Mouse (Mus musculus) liver, adult 2 months (tissue): ENCODE measurements around the gene Gm21188. TPM values are rescaled to one million over a fixed set of nuclear protein-coding genes. Genes with fewer than 3 reads are reported as not detected.
"Not testable (repeated sequence)": the region's sequence is repeated elsewhere in the genome, so short reads cannot be mapped to it uniquely, and the experiment has no call there.

Experiments used
- DNase-seq: peaks from one replicate; pipeline ENCODE4 v3.0.0-alpha.2; 2011; ENCODE audit warnings: low read depth, low spot score; ENCODE audit errors: extremely low read depth
- H3K27ac ChIP-seq: fragments of 200-500 bp; replicated peaks from 2 replicates; pipeline ENCODE4 v1.5.1; 2012; ENCODE audit warnings: low read depth, mild to moderate bottlenecking, control low read depth, inconsistent platforms, low read length; ENCODE audit not compliant: insufficient read depth
- H3K27me3 ChIP-seq: fragments of 200-500 bp; 2 replicates; pipeline ENCODE4 v1.6.1; 2012; ENCODE audit warnings: mild to moderate bottlenecking, moderate library complexity, low read length, inconsistent platforms; ENCODE audit not compliant: control insufficient read depth, insufficient read depth
- H3K36me3 ChIP-seq: fragments of 200-500 bp; 2 replicates; pipeline ENCODE4 v1.6.1; 2012; ENCODE audit warnings: low read length, inconsistent platforms; ENCODE audit not compliant: control insufficient read depth, insufficient read depth
- H3K4me1 ChIP-seq: fragments of 200-500 bp; 2 replicates; pipeline ENCODE4 v1.6.1; 2011; ENCODE audit warnings: low read length; ENCODE audit not compliant: control insufficient read depth, insufficient read depth
- H3K4me3 ChIP-seq: fragments of 200-500 bp; 2 replicates; pipeline ENCODE4 v1.5.1; 2011; ENCODE audit warnings: low read depth, mild to moderate bottlenecking, control low read depth, low read length, moderate library complexity; ENCODE audit not compliant: insufficient read depth
- H3K79me2 ChIP-seq: fragments of 200-500 bp; 2 replicates; pipeline ENCODE4 v1.6.1; 2012; ENCODE audit warnings: inconsistent platforms, mild to moderate bottlenecking, low read length, moderate library complexity; ENCODE audit not compliant: control insufficient read depth, insufficient read depth
- H3K9ac ChIP-seq: fragments of 200-500 bp; 2 replicates; pipeline ENCODE4 v1.6.1; 2012; ENCODE audit warnings: low read depth, mild to moderate bottlenecking, control low read depth, inconsistent platforms, low read length
- CTCF ChIP-seq: fragments of 200-500 bp; IDR thresholded peaks from 2 replicates; pipeline ENCODE4 v1.5.1; 2011; ENCODE audit warnings: low read depth, low read length, control low read depth
- WGBS: fragments of 180-500 bp; shearing (Covaris S2); methylation state at CpG from one replicate; pipeline ENCODE4 v1.1.7; 2018; 5-methylcytosine and 5-hydroxymethylcytosine counted together
- polyA plus RNA-seq: library from polyadenylated mRNA; depleted of rRNA; stranded (reverse); fragments of >200 nt; gene quantifications from 2 replicates; pipeline ENCODE4 v1.2.3, GENCODE M21; 2012
- total RNA-seq: library from RNA; depleted of rRNA; stranded (reverse); fragments of >200 nt; gene quantifications from 2 replicates; pipeline ENCODE4 v1.2.3, GENCODE M21; 2014

Gene Gm21188
- total and polyA plus RNA-seq, 2 experiments = 0.09 TPM; not detected in 1

GRCm38 (mm10) chr13:120021477-120021876 is 30.5 kb downstream of the Gm21188 start:
- H3K36me3 ChIP-seq, H3K9ac ChIP-seq, DNase-seq, H3K27me3 ChIP-seq, H3K27ac ChIP-seq, H3K4me3 ChIP-seq, H3K79me2 ChIP-seq, H3K4me1 ChIP-seq: not testable (repeated sequence)
- 0 out of 2 replicates have a peak, but pooled peaks have one; percentile 7 for TF ChIP-seq CTCF
- no CpG with 5 or more reads among the region's 1 CpGs for WGBS

GRCm38 (mm10) chr13:120015348-120016007 is 36.5 kb downstream of the Gm21188 start:
- not testable (repeated sequence) for H3K27ac ChIP-seq, H3K4me1 ChIP-seq, DNase-seq, H3K27me3 ChIP-seq, H3K4me3 ChIP-seq, H3K36me3 ChIP-seq, H3K79me2 ChIP-seq, H3K9ac ChIP-seq
- 4% methylated on average over 8 of the region's 32 CpGs for WGBS

- not testable (repeated sequence) for H3K27ac ChIP-seq, DNase-seq, H3K79me2 ChIP-seq, H3K4me3 ChIP-seq, H3K4me1 ChIP-seq, H3K36me3 ChIP-seq, H3K27me3 ChIP-seq, H3K9ac ChIP-seq
- WGBS = no CpG with 5 or more reads among the region's 2 CpGs
Observed at GRCm38 (mm10) chr13:120013962-120014361, 38.0 kb downstream of the Gm21188 start.

- not testable (repeated sequence) for H3K27me3 ChIP-seq, H3K79me2 ChIP-seq, DNase-seq, H3K27ac ChIP-seq, H3K4me3 ChIP-seq, H3K36me3 ChIP-seq, H3K9ac ChIP-seq, H3K4me1 ChIP-seq
- WGBS = no CpG with 5 or more reads among the region's 5 CpGs
Observed at GRCm38 (mm10) chr13:120013544-120013943, 38.5 kb downstream of the Gm21188 start.

GRCm38 (mm10) chr13:120010068-120010467 is 41.9 kb downstream of the Gm21188 start:
- H3K9ac ChIP-seq, DNase-seq, H3K4me1 ChIP-seq, H3K4me3 ChIP-seq, H3K79me2 ChIP-seq, H3K27me3 ChIP-seq, H3K36me3 ChIP-seq, H3K27ac ChIP-seq: not testable (repeated sequence)

GRCm38 (mm10) chr13:119999215-119999614 is 52.8 kb downstream of the Gm21188 start:
- not testable (repeated sequence) for DNase-seq, H3K36me3 ChIP-seq, H3K4me3 ChIP-seq, H3K27ac ChIP-seq, H3K4me1 ChIP-seq, H3K27me3 ChIP-seq, H3K79me2 ChIP-seq, H3K9ac ChIP-seq
- WGBS = no CpG with 5 or more reads among the region's 4 CpGs

- not testable (repeated sequence) for H3K27me3 ChIP-seq, H3K27ac ChIP-seq, H3K4me3 ChIP-seq, H3K4me1 ChIP-seq, H3K9ac ChIP-seq, DNase-seq, H3K36me3 ChIP-seq, H3K79me2 ChIP-seq
- no CpG with 5 or more reads among the region's 22 CpGs for WGBS
Observed at GRCm38 (mm10) chr13:119998442-119999086, 53.4 kb downstream of the Gm21188 start.

GRCm38 (mm10) chr13:119991917-119992496 is 60.0 kb downstream of the Gm21188 start:
- not testable (repeated sequence) for H3K79me2 ChIP-seq, DNase-seq, H3K27ac ChIP-seq, H3K4me1 ChIP-seq, H3K9ac ChIP-seq, H3K4me3 ChIP-seq, H3K27me3 ChIP-seq, H3K36me3 ChIP-seq
- WGBS = no CpG with 5 or more reads among the region's 10 CpGs

- not testable (repeated sequence) for DNase-seq, H3K79me2 ChIP-seq, H3K4me3 ChIP-seq, H3K9ac ChIP-seq, H3K27me3 ChIP-seq, H3K4me1 ChIP-seq, H3K27ac ChIP-seq, H3K36me3 ChIP-seq
- WGBS = no CpG with 5 or more reads among the region's 13 CpGs
Observed at GRCm38 (mm10) chr13:119991264-119991663, 60.7 kb downstream of the Gm21188 start.
